Mouse (Mus musculus) c-Kit-positive CD71-positive TER-119-positive erythroid progenitor cells, embryonic 14.5 days (primary cell): ENCODE measurements around the gene Paqr6.
"Not testable (repeated sequence)": the region's sequence is repeated elsewhere in the genome, so short reads cannot be mapped to it uniquely, and the experiment has no call there.

ENCODE experiments used
- DNase-seq: peaks from one replicate; pipeline ENCODE4 v3.0.0-alpha.2; 2013; ENCODE audit warnings: low spot score

Gene Paqr6

GRCm38 (mm10) chr3:88366830-88367428 is 2.5 kb downstream of the Paqr6 start:
- not testable (repeated sequence) for DNase-seq

DNA sequence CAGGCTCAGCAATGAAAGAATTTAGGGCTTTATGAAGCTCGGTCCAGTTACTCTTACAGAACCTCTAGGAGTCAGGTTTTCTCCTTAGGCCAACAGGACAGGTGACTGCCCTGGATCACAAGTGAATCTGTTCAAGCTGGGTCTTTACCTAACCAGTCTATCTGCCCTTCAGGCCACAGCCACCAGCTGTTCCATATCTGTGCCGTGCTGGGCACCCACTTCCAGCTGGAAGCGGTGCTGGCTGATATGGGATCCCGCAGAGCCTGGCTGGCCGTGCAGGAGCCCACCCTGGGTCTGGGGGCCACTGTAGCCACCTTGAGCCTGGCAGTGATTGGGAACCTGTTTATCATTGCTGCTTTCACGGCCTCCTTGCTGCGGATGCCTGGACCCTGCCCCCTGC is 3.1 kb downstream of the Paqr6 start:
- not testable (repeated sequence) for DNase-seq

DNA sequence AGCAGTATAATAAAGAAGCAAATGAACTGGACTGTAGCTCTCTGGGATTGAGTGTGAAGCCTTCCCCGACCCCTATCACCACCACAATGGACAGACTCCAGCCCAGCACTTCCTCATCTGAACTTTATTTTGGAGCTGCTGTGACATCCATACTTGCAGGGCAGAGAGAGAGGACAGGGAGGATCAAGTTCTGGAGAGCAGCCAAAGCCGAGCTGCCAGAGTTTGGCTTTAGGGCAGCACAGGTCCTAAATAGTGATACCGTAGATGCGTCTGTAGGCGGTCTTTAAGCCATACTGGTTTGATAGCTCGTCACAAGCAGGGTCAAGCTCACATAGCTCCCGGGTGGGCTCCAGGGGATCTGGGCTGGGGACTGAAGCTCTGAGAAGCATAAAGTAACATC is 4.1 kb downstream of the Paqr6 start:
- DNase-seq, result not testable (repeated sequence)

- not testable (repeated sequence) for DNase-seq
These were observed 8.3 kb downstream of the Paqr6 start, which contains the start of gene Bglap3 for GRCm38 (mm10) chr3:88372643-88373042. TSS of gene Bglap3 (minus strand) at chr3:88372743.

DNA sequence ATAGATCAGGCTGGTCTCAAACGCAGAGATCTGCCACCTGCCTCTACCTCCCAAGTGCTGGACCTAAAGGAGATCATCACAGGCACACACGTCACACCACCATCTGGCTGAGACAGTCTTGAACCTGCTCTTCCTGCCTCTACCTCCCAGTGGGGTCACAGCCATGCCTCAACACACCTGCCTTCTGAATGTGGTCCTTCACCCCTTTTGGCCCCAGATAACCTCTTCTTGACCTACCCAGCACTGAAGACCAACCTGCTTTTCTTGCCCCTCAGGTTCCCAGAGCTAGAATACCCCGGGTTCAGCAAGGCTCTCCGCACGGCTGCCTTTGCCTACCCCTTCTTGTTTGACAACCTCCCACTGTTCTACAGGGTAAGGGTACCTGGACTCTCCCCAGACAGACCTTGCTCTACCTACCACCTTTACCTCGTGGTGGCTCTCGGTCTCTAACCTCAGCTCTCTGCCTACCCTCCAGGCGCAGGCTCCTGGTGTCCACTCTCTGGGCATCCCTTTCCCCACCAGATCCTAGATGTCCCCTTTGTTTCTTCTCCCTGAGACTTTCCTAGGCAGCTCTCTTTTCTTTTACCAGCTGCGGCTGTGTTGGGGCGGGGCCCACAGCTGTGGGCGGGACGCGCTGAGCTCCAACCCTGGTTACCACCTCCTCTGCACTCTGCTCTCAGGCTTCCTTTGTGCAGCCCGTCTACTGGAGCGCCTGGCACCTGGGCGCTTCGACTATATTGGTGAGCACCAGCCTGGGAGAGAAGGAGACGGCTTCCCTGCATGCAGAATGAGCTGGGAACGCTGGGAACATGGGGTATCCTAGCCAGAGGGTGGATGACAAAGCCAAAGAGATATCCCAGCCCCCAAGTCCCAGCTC is 11.6 kb downstream of the Paqr6 start:
- DNase-seq, result not testable (repeated sequence)

DNA sequence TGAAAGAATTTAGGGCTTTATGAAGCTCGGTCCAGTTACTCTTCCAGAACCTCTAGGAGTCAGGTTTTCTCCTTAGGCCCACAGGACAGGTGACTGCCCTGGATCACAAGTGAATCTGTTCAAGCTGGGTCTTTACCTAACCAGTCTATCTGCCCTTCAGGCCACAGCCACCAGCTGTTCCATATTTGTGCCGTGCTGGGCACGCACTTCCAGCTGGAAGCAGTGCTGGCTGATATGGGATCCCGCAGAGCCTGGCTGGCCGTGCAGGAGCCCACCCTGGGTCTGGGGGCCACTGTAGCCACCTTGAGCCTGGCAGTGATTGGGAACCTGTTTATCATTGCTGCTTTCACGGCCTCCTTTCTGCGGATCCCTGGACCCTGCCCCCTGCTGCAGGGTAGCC is 12.3 kb downstream of the Paqr6 start:
- not testable (repeated sequence) for DNase-seq

- not testable (repeated sequence) for DNase-seq
These were observed 14.2 kb downstream of the Paqr6 start, which contains the start of gene Bglap2 for GRCm38 (mm10) chr3:88378599-88378998. TSS of gene Bglap2 (minus strand) at chr3:88378699.

DNA sequence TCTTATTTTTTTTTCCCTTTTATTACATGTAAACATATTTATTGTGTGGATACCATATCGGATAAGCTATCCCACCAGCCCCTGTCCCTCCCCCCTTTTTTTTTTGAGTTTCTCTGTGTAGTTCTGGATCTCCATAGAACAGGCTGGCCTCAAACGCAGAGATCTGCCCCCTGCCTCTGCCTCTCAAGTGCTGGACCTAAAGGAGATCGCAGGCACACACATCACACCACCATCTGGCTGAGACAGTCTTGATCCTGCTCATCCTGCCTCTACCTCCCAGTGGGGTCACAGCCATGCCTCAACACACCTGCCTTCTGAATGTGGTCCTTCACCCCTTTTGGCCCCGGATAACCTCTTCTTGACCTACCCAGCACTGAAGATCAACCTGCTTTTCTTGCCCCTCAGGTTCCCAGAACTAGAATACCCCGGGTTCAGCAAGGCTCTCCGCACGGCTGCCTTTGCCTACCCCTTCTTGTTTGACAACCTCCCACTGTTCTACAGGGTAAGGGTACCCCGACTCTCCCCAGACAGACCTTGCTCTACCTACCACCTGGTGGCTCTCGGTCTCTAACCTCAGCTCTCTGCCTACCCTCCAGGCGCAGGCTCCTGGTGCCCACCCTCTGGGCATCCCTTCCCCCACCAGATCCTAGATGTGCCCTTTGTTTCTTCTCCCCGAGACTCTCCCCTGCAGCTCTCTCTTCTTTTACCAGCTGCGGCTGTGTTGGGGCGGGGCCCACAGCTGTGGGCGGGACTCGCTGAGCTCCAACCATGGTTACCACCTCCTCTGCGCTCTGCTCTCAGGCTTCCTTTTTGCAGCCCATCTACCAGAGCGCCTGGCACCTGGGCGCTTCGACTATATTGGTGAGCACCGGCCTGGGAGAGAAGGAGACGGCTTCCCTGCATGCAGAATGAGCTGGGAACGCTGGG is 17.3 kb downstream of the Paqr6 start:
- DNase-seq, result not testable (repeated sequence)

- not testable (repeated sequence) for DNase-seq
These were observed 18.0 kb downstream of the Paqr6 start for GRCm38 (mm10) chr3:88382383-88382782.

GRCm38 (mm10) chr3:88384364-88384763 is 20.0 kb downstream of the Paqr6 start, which contains the start of gene Bglap:
TSS of gene Bglap (minus strand) at chr3:88384464.
- DNase-seq, result no peak

- DNase-seq, result no peak
These were observed 29.5 kb downstream of the Paqr6 start for GRCm38 (mm10) chr3:88393776-88394375.

GRCm38 (mm10) chr3:88395288-88395687 is 30.9 kb downstream of the Paqr6 start:
- no peak for DNase-seq

DNA sequence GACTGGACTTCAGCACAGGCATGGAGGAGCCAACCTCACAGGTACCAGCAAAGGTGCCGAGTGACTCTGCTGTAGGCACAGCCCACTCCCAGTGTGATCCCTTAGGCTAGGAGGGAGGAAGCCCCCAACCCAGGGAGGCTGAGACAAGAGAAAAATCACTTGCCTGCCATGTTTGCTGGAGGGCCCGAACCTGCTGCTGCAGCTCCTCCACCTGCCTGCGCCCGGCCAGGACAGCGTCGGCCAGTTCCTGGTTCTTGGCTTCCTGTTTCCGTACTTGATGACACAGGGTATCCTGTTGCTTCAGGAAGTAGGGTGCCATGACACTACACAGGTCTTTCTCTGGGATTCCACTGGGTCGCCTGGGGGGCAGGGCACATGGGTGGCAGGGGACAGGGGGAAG is 31.4 kb downstream of the Paqr6 start:
- no peak for DNase-seq

GRCm38 (mm10) chr3:88398666-88399065 is 34.3 kb downstream of the Paqr6 start:
- no peak for DNase-seq

DNA sequence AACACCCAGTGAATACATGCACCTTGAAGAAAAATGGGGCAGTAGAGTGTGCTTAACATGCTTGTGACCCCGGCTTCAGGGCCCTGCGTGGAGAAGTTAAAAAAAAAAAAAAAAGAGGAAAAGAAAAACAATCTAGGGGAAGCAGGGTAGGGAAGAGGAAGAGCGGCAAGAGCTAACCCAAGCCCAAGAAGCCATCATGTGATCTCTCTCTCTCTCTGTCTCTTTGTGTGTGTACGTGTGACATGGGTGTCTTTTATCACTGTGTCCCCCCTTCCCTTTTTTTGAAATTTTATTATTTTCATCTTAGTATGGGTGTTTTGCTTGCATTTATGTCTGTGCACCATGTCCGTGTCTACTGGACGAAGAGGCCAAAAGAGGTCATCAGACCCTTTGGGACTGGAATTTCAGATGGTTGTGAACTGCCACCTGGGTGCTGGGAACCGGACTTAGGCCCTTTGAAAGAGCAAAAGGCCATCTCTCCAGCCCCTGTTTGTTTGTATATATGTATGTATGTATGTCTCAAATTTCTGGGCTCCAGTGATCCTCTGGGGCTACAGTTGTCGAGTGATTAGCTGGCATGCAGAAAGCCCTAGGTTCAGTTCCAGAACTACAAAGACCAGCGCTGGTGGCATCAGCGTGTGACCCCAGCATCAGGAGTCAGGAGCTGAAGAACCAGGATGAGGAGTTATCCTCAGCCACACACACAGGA is 39.3 kb downstream of the Paqr6 start:
- no peak for DNase-seq

DNA sequence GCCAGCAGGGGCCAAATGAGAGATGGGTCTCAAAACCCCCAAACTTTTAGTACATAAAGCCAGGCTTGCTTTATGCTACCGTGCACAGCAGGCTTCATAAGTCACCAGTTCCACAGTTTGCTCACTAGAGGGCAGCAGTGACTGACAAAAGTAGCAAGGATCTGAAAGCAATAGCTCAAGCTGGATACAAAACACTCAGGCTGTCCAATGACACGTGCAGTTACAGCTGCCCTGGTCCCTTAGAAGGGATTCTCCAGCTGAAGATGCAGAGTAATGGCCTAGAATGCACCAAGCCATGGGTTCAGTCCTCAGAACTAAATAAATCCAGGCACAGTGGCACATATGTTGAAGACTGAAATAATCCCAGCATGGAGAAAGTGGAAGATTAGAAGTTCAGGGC is 42.7 kb downstream of the Paqr6 start:
- DNase-seq, result peak; percentile 80

DNA sequence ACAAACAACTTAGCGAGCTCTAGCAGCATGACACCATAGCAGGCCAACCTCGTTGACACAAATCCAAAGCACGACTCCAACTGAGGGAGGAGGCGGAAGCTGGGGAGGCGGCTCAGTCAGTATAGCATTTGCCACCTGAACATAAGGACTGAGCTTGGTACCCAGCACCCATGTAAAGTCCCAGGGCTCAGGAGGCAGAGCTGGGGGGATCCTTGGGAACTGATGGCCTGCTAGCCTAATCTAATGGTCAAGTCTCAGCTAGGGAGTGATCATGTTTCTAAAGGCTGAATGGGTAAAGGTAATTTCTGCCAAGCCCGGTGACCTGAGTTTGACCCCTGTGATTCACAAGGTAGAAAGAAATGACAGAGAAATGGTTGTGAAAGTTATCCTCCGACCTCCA is 43.1 kb downstream of the Paqr6 start:
- DNase-seq, result no peak

GRCm38 (mm10) chr3:88408953-88409352 is 44.6 kb downstream of the Paqr6 start:
- DNase-seq, result no peak

DNA sequence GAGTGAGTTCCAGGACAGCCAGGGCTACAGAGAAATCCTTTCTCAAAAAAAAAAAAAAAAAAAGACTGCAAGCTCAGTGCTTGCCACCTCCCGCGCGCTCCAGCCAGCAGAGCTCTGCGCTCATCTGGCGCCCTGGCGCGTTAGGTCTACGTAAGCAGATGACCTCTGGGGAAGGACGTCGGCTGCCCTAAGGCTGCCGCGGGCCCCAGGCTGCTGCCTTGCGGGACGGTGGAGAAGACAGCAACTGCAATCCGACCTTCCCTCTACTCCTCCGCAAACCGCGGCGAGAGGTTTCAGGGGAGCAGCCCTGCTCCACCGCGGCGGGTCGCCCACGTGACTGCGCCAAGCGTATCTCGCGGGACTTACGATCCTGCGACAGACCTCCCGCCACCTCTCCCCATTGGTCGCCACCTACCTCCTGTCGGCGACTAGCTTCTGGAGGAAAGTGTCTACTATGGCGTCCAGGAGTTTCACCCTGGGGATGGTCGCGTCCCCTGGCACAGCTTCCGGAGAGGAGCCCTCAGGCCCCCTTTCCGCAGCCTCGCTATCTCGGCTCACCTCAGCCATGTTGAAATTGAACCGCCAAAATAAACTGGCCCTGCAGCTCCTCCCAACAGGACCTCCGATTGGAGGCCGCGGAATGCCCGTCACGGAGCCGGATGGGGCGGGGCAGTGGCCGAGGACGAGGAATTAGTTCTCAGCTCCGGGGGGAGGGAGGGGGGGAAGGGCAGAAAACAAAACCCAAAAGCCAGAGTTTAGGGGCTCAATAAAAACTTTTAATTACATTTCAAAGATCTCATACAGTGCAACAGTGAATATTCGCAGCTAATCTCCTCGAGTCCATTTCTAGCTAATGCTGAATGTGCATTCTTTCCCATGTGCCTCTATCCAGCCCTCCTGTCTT is 45.6 kb downstream of the Paqr6 start, which contains the start of gene Pmf1:
Pmf1 (minus strand) TSS at position 591 of the 904 bp plus-strand sequence.
- DNase-seq, result peak; percentile 90

DNA sequence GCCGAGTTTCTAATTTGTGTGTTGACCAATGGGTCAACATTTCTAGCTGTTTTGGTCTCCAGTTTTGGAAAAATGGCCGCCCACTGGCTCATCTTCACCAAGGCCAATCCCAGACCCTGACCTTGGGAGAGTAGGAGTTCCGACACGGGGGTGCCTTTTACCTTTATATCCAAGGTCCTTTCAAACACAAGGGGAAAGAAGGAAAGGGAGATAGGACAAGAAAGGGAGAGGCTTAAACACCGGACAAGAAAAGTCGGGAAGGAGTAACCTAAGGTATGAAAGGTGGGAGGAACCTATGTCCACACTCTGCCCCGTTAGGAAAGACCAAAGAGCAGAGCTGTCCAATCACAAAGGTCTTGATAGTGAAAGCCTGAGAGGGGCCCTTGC is 46.3 kb downstream of the Paqr6 start:
- DNase-seq, result no peak
